Mouse (Mus musculus) liver, embryonic 12.5 days (tissue): ENCODE results near the gene Clec3a. TPM values are rescaled to one million over a fixed set of nuclear protein-coding genes. Genes with fewer than 3 reads are reported as not detected.

Experiments used
- ATAC-seq: fragments of 200-750 bp; cut with Nextera tagmentation; 2 replicates; pipeline ENCODE4 v1.8.0; 2017; ENCODE audit warnings: moderate number of reproducible peaks, mild to moderate bottlenecking, moderate library complexity
- H3K27ac ChIP-seq: fragments of 300-500 bp; sonication (generic); 2 replicates; pipeline ENCODE4 v1.5.1; 2016; ENCODE audit warnings: mild to moderate bottlenecking
- H3K27me3 ChIP-seq: fragments of 300-500 bp; sonication (generic); replicated peaks from 2 replicates; pipeline ENCODE4 v1.6.1; 2016; ENCODE audit warnings: mild to moderate bottlenecking, moderate library complexity
- H3K36me3 ChIP-seq: fragments of 300-500 bp; sonication (generic); 2 replicates; pipeline ENCODE4 v1.6.1; 2016; ENCODE audit warnings: mild to moderate bottlenecking, moderate library complexity
- H3K4me1 ChIP-seq: fragments of 300-500 bp; sonication (generic); 2 replicates; pipeline ENCODE4 v1.6.1; 2016
- H3K4me2 ChIP-seq: fragments of 300-500 bp; sonication (generic); 2 replicates; pipeline ENCODE4 v1.6.1; 2016; ENCODE audit warnings: mild to moderate bottlenecking, moderate library complexity
- H3K4me3 ChIP-seq: fragments of 300-500 bp; sonication (generic); 2 replicates; pipeline ENCODE4 v1.5.1; 2016; ENCODE audit warnings: mild to moderate bottlenecking, moderate library complexity
- H3K9ac ChIP-seq: fragments of 300-500 bp; sonication (generic); 2 replicates; pipeline ENCODE4 v1.6.1; 2016; ENCODE audit warnings: mild to moderate bottlenecking, moderate library complexity
- H3K9me3 ChIP-seq: fragments of 300-500 bp; sonication (generic); replicated peaks from 2 replicates; pipeline ENCODE4 v1.6.1; 2016; ENCODE audit warnings: mild to moderate bottlenecking, moderate library complexity
- WGBS: fragments of 180-500 bp; shearing (Covaris S2); methylation state at CpG from one replicate; pipeline ENCODE4 v1.1.7; 2016; ENCODE audit not compliant: insufficient replicate concordance; 5-methylcytosine and 5-hydroxymethylcytosine counted together
- polyA plus RNA-seq: library from polyadenylated mRNA; unstranded; fragments of >200 nt; fragmentation: Nextera tagmentation; extraction: Ambion mirVana; gene quantifications from 2 replicates; pipeline ENCODE4 v1.2.1, GENCODE M21; 2016

Clec3a gene
- polyA plus RNA-seq, 1 experiment from 2014 or later: not detected

DNA sequence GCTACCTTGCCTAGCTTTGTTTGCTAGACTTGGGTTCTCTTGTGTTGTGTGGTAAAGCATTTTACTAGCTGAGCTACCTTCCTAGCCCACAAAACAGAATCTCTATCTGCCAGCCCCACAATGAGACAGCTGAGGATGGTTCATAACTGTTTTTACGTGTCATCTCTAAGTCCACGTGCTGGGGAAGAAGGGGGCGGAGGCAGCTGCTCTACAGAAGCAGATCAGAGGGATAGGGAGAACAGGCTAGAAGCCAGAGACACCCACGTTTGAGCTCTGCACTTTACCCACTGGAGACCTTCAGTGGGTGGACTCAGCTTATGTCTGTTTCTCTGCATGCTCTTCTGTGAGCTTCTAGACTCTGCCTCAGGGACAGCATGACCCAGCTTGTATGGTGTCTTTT, 3.7 kb downstream of the Clec3a start:
- no peak overlapping the region for H3K27ac ChIP-seq

DNA sequence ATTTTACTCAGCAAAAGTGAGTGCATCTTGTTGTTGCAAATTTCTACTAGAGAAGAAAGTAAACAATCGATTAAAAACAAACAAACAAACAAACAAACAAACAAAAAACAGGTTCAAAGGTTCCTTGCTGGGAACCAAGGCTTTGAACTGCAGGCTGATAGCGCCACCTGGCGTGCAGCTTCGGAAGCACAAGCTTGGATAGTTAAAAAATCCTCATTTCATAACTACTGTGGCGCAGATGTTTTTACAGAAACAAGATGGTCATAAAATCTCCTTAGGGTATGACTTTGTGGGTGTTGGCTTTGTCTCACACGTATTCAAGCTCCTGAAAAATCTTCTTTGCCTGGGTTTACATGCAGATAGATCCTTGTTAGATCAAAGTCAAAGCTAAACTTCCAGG, 20.4 kb downstream of the Clec3a start:
- Histone ChIP-seq H3K9me3 (no peaks in the 10 kb centered on the region), H3K4me2 (peak overlapping the region; percentile 93; the same call in 1 of the 2 replicates), H3K36me3 (no peaks in the 10 kb centered on the region), H3K4me3 (no peak overlapping the region), H3K27ac (no peak overlapping the region), H3K9ac (no peak overlapping the region), H3K4me1 (peaks cover 16% of the 10 kb centered on the region), H3K27me3 (no peaks in the 10 kb centered on the region)
- WGBS: 7% methylated on average over 6 of the region's 6 CpGs
- ATAC-seq: no peak

More for the DNA sequence above, 3.7 kb downstream of the Clec3a start:
- Histone ChIP-seq H3K9me3 (no peaks in the 10 kb centered on the region), H3K9ac (no peak overlapping the region), H3K27me3 (no peaks in the 10 kb centered on the region), H3K4me3 (no peak overlapping the region), H3K4me1 (no peaks in the 10 kb centered on the region), H3K36me3 (no peaks in the 10 kb centered on the region), H3K4me2 (no peak overlapping the region)
- 54% methylated on average over 4 of the region's 4 CpGs for WGBS
- ATAC-seq: no peak

DNA sequence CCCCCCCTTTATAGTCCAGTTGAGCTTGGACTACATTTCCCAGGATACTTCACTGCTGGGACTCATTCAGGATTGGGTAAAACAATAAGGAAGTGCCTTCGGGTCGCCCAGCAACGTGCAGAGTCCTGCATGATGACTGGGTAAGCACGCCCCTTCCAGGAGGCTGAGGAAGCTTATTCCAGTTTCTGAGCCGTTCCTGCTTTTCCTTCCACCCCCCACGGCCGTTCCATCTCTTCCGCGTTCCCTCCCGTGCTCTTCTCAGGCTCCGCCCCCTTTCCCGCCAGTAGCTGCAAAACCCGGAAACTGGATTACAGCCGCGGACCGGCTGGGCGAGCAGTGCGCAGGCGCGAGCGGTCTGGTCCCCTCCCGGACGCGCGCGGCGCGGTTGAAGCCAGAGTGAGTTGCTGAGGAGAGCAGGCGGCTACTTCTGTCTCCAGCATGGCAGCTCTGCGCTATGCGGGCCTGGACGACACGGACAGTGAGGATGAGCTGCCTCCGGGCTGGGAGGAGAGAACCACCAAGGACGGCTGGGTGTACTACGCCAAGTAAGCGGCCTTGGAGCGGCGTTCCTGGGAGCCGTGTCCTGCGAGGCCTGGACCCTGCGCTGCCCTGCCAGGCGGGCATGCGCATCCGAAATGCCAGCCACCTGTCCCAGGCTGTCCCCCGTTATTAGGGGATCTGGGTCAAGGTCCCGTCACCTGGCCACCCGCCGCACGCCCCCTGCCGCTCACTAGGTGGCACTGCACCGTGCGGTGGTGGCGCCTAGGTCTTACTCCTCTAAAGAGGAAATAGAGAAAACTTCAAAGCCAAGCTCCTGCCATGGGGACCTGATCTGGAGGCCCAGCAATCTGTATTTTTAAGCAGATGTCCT, 21.7 kb downstream of the Clec3a start, which contains the start of gene Wwox:
Wwox (plus strand) TSS at position 322 of the 871 bp plus-strand sequence.
- Histone ChIP-seq H3K9me3 (no peaks in the 10 kb centered on the region), H3K4me2 (peak within 1 kb of the TSS; percentile 93), H3K27ac (peak within 1 kb of the TSS; percentile 83), H3K27me3 (no peaks in the 10 kb centered on the region), H3K4me1 (peaks cover 16% of the 10 kb centered on the region), H3K9ac (peak within 1 kb of the TSS; percentile 87), H3K4me3 (peak within 1 kb of the TSS; percentile 74), H3K36me3 (0 out of 2 replicates have a peak, but pooled peaks cover under 1% of the 10 kb centered on the region)
- under 1% methylated on average over 54 of the region's 54 CpGs for WGBS
- peak; percentile 91 for ATAC-seq

DNA sequence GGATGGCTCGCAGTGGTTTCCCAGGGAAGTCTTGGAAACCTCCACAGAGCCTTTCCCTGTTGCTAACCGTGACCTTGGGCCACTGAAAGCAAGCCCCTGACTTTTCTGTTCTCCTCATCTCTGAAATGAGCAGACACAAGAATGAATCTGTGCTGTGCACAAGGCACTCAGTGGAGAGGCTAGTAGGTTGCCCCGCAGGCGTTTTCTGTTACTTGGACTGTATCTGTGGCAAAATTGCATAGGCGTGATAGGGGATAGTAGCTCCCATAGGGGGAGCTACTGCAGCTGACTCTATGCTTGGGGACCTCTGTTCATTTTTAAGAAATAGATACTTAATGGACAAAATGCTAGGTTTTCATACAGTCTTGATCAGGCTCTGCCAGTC, 22.3 kb downstream of the Clec3a start:
- peaks cover 16% of the 10 kb centered on the region for H3K4me1 ChIP-seq
- H3K9ac ChIP-seq: peak overlapping the region; percentile 87
- peak overlapping the region; percentile 93 for H3K4me2 ChIP-seq
- 0 out of 2 replicates have a peak, but pooled peaks cover 5% of the 10 kb centered on the region for H3K36me3 ChIP-seq
- 19% methylated on average over 5 of the region's 5 CpGs for WGBS
- H3K27ac ChIP-seq: peak overlapping the region; percentile 83
- H3K27me3 ChIP-seq: no peaks in the 10 kb centered on the region
- peak overlapping the region; percentile 74 for H3K4me3 ChIP-seq
- H3K9me3 ChIP-seq: no peaks in the 10 kb centered on the region
- no peak for ATAC-seq

DNA sequence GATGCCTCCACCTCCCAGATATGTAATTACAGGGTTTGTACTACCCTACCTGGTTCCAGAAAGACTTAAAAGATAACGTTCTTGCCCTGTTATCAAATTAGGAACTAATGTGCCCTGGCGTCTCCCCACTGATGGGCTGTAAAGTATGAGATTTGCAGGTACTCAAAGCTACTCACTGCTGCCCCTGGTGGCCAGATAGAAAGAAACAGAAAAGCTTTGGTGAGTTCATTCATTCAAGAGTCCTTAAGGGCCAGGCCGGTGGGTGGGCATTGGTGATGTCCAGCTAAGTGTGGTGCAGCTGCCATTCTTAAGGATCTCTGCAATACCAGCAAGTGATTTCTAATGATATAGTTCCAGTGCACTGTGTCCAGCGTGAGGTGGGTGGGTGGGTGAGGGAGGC, 23.7 kb downstream of the Clec3a start:
- no peak for ATAC-seq
- H3K9me3 ChIP-seq: no peaks in the 10 kb centered on the region
- peaks cover 16% of the 10 kb centered on the region for H3K4me1 ChIP-seq
- no peak overlapping the region for H3K9ac ChIP-seq
- no peak overlapping the region for H3K4me3 ChIP-seq
- H3K27me3 ChIP-seq: no peaks in the 10 kb centered on the region
- H3K36me3 ChIP-seq: peaks cover 5% of the 10 kb centered on the region; the same call in 1 of the 2 replicates
- H3K27ac ChIP-seq: no peak overlapping the region
- no peak overlapping the region for H3K4me2 ChIP-seq
- WGBS: 51% methylated on average over 4 of the region's 4 CpGs

DNA sequence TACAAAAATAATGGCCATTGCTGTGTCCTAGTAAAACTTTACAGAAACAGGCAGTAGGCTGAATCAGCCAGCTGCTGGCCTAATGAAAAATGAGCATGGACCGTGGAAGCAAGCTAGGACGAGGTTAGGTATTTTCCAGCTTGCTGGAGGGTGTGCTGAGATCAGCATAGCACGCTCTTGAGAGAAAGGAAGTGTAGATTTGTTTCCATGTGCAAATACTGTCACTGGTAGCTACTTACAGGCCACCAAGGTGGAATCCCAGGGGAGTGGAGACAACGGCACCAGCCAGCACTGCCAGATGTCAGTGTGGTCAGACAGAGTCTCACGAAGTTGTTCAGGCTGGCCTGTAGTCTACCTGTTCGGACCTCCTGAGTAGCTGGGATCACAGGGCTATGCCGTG, 29.0 kb downstream of the Clec3a start:
- Histone ChIP-seq H3K27me3 (no peaks in the 10 kb centered on the region), H3K4me3 (no peak overlapping the region), H3K4me1 (no peaks in the 10 kb centered on the region), H3K4me2 (no peak overlapping the region), H3K9ac (no peak overlapping the region), H3K36me3 (peaks cover 36% of the 10 kb centered on the region), H3K9me3 (no peaks in the 10 kb centered on the region), H3K27ac (no peak overlapping the region)
- no peak for ATAC-seq
- WGBS: 72% methylated on average over 7 of the region's 7 CpGs

DNA sequence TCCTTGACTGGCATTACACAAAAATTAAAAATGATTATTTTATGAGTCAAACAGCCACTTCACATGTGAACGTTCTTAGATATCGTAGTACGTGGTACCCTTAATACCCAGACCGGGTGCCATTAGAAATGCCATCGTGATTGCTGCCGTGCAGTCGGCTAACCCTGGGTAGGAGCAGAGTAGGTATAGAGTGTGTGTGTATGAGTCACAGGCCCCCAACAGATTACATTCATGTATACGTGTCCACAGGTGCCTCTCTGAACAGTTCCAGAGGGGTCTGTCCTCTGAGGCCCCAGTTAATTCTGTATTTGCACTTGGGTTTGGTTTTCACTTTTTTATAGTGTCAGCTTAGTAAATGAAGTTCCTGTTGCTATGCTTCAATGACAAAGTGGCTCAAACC, 34.4 kb downstream of the Clec3a start:
- Histone ChIP-seq H3K27me3 (no peaks in the 10 kb centered on the region), H3K36me3 (peaks cover 31% of the 10 kb centered on the region), H3K4me1 (no peaks in the 10 kb centered on the region), H3K9me3 (no peaks in the 10 kb centered on the region), H3K27ac (no peak overlapping the region), H3K9ac (no peak overlapping the region), H3K4me2 (no peak overlapping the region), H3K4me3 (no peak overlapping the region)
- 81% methylated on average over 8 of the region's 8 CpGs for WGBS
- ATAC-seq: no peak

DNA sequence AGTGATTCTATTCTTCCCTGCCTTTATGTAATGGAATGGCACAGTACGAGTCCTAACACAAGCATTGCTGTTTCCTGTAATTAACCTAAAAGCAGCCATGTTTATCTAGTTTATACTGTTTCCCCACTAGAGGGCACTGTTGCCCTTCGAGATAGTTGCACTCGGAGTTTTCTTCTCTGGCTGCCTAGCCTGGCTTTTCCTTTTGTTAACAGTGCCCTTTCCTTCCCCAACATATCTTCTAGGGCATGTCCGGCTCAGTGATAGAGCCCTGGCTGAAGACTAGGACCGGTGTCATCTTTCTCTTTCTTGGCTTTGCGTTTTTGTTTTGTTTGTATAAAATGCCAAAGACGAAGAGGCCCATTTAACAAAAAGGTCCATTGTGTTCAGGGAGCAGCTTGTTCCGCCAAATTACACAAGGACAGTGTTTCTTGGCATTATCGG, 34.9 kb downstream of the Clec3a start:
- Histone ChIP-seq H3K4me1 (no peaks in the 10 kb centered on the region), H3K36me3 (peaks cover 30% of the 10 kb centered on the region), H3K9me3 (no peaks in the 10 kb centered on the region), H3K9ac (no peak overlapping the region), H3K4me2 (no peak overlapping the region), H3K4me3 (no peak overlapping the region), H3K27ac (no peak overlapping the region), H3K27me3 (no peaks in the 10 kb centered on the region)
- no peak for ATAC-seq
- whole genome bisulfite sequencing: 26% methylated on average over 9 of the region's 9 CpGs

DNA sequence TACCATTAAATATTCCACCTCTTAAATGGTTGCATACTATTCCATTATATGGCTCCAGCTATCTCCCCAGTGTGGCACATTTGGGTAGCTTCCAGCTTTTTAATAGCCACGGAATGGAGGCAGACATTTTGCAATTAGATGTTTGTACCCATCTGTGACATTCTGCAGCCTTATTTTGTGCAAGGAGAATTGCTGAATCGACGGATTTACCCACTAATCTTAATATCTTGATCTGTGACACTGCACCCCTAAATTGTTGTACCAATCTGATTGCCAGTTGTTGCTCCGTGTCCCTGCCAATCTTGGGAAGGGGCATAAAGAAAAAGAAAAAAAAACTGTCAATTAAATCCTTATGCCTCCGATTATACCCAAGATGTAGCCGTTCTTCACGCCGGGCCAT, 37.4 kb downstream of the Clec3a start:
- peaks cover 6% of the 10 kb centered on the region; the same call in 1 of the 2 replicates for H3K36me3 ChIP-seq
- no peaks in the 10 kb centered on the region for H3K4me1 ChIP-seq
- H3K4me3 ChIP-seq: no peak overlapping the region
- no peak for ATAC-seq
- no peaks in the 10 kb centered on the region for H3K27me3 ChIP-seq
- no peaks in the 10 kb centered on the region for H3K9me3 ChIP-seq
- no peak overlapping the region for H3K9ac ChIP-seq
- H3K4me2 ChIP-seq: no peak overlapping the region
- H3K27ac ChIP-seq: no peak overlapping the region
- 80% methylated on average over 8 of the region's 8 CpGs for WGBS

DNA sequence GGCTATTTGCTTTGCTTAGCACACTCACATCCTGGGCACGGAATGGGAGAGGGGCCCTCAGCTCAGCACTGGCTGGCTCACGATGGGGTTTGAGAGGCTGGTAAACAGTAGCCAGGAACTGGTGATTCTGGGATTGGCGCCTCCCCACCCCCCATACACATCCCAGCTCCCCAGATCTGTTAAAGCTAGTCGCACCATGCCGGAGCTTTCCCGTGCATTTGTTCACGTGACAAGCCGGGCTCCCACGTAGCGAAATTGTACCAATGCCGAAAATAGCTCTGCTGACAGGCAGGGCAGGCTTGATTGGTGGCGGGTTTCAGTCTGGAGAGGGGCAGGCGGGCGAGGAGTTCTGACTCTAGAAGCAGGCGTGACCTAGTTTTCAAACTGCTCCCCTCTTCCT, 38.1 kb downstream of the Clec3a start:
- H3K4me1 ChIP-seq: no peaks in the 10 kb centered on the region
- H3K9me3 ChIP-seq: no peaks in the 10 kb centered on the region
- H3K27me3 ChIP-seq: no peaks in the 10 kb centered on the region
- ATAC-seq: no peak
- whole genome bisulfite sequencing: 67% methylated on average over 15 of the region's 15 CpGs
- H3K4me2 ChIP-seq: peak overlapping the region; percentile 20; the same call in 1 of the 2 replicates
- H3K27ac ChIP-seq: no peak overlapping the region
- H3K36me3 ChIP-seq: no peaks in the 10 kb centered on the region
- H3K9ac ChIP-seq: no peak overlapping the region
- no peak overlapping the region for H3K4me3 ChIP-seq

DNA sequence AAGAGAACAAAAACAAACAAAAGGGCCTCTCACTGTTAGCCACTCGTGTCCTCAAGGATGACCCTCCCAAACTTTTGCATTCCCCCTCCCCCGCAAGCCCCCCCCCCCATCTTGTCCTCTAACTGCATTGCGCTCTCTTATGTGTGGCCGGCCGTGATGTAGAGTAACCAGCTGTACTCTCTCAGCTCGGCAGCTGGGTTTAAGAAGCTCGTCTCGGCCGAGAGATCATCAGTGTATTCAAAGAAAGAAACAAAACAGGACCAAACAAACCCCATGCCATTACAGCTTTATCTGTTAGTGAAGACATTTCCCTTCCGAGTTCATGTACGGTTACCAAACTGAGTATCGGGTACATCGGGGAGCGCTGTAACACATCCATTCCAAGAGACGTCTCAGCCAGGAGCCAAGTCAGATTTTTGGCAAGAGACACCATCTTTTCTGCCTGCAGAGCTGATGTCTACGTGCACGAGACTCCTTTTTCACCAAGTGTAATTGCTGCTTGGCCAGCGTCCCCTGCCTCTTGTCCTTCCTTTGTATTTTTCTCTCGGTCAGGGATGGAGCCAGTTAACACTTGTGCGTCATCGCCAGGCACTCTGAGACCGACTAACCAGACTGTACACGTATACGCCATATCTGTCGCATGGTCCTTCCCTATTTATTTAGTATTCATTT, 40.4 kb downstream of the Clec3a start:
- H3K4me2 ChIP-seq: no peak overlapping the region
- no peaks in the 10 kb centered on the region for H3K9me3 ChIP-seq
- no peaks in the 10 kb centered on the region for H3K36me3 ChIP-seq
- ATAC-seq: no peak
- no peak overlapping the region for H3K27ac ChIP-seq
- no peak overlapping the region for H3K4me3 ChIP-seq
- H3K9ac ChIP-seq: no peak overlapping the region
- H3K4me1 ChIP-seq: no peaks in the 10 kb centered on the region
- no peaks in the 10 kb centered on the region for H3K27me3 ChIP-seq
- WGBS: 75% methylated on average over 25 of the region's 25 CpGs

DNA sequence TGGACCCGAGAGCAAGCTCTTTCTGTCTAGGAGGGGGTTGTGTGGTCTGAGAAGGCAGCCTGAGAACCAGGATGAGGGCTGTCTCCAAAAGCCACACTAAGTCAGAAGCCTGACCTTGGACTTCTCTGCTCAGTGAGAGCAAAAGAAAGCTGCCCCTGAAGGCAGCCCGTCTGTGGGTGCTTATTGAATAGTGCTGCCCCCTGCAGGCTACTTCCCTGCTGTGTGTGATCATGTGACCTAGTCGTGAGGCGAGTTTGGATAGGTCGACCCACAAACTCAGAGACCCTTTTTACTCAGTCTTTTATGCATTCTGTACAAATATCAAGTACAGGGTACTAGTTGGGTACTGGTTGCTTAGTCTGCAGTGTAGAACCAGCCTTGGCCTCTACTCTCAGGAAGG, 42.7 kb downstream of the Clec3a start:
- H3K9me3 ChIP-seq: no peaks in the 10 kb centered on the region
- H3K9ac ChIP-seq: no peak overlapping the region
- no peaks in the 10 kb centered on the region for H3K4me1 ChIP-seq
- H3K27ac ChIP-seq: no peak overlapping the region
- WGBS: 51% methylated on average over 5 of the region's 5 CpGs
- no peaks in the 10 kb centered on the region for H3K36me3 ChIP-seq
- no peak overlapping the region for H3K4me3 ChIP-seq
- no peak overlapping the region for H3K4me2 ChIP-seq
- H3K27me3 ChIP-seq: no peaks in the 10 kb centered on the region
- ATAC-seq: no peak
